Mouse (Mus musculus) inflammation-experienced regulatory T-cells, adult 6 months (primary cell): ENCODE data around the gene Fam214a. TPM values are rescaled to one million over a fixed set of nuclear protein-coding genes. Genes with fewer than 3 reads are reported as not detected.
"Not testable (repeated sequence)": the region's sequence is repeated elsewhere in the genome, so short reads cannot be mapped to it uniquely, and the experiment has no call there.

Experiments used
- ATAC-seq: one replicate; pipeline ENCODE4 v1.8.0; 2017
- polyA plus RNA-seq, 3 experiments: library from polyadenylated mRNA; unstranded; fragments of 100-300 nt; shearing (Covaris generic); gene quantifications; one replicate each; pipeline ENCODE4 v1.2.1; 2017

The Fam214a gene
- polyA plus RNA-seq, 3 experiments from 2014 or later, result 23.1 to 26.4 (median 23.5) TPM

DNA sequence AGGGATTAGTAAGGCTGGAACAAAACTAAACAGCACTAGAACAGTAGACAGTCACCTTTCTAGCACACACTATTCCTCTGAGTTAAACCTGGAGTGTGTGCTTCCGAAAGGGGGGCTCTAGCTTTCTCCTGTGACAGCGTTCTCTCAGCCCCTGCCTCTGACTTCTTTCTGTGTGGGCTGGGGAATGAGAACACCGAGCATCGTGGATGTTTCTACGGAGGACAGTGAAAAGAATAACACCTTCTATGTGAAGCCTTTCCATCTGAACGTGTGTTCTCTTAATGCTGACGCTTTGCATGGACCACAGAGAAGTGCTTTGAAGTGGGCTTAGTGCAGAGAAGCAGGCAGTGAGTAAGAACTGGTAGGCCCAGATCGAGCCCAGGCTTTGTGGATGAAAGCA is 29.5 kb downstream of the Fam214a start:
- ATAC-seq, result no peak

DNA sequence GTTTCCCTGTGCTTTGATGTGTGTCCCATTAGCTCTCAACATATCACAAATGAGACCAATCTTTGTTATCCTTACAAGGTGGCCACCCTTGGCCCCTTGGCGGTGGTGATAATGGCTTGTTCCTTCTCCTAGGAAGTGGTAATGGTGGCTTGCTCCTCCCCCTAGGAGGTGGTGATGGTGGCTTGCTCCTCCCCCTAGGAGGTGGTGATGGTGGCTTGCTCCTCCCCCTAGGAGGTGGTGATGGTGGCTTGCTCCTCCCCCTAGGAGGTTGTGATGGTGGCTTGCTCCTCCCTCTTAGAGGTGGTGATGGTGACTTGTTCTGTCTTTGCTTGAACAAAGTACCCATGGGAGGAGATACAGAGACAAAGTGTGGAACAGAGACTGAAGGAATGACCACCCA is 30.0 kb downstream of the Fam214a start:
- not testable (repeated sequence) for ATAC-seq

DNA sequence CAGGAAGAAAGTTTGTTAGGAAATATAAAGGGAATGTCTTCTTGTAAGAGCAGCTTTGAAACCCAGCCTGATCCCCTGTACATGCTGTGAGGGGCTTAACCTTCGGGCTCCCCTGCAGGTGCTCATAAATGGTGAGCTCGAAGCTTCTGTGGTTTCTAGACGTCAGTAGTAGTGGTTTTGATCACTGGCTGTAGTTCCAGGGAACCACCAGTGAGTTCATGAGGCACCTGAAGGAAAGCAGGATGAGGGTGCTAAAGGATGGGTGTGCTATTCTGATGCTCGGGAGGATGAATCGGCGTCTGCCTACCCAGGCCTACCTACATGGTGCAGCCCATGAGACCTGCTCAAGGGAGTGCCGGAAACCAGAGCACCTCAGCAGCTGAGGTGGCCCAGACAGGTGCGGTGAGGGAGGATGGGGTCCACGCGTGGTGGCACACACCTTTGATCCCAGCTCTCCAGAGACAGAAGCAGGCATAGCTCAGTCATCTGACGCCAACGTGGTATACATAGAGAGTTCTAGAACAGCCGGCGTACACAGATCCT is 32.6 kb downstream of the Fam214a start:
- ATAC-seq, result peak; percentile 61

DNA sequence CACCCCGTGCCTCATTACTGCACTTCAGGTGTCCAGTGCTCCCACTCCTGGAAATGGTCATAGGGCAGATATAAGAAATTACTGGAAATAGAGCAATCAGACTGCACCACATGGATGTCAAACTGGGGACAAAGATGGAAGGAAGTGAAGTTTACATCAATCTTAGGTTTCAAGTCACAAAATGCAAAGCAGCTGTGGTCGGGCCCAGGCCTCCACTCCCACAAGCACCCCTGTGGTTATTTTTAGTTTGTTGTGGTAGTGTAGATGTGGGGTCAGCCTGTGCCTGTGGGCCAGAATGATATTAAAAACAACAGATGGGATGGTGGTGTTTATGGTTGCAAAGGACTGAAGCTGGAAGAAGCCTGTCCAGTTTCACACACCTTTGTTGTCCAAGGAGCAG is 33.1 kb downstream of the Fam214a start:
- no peak for ATAC-seq

DNA sequence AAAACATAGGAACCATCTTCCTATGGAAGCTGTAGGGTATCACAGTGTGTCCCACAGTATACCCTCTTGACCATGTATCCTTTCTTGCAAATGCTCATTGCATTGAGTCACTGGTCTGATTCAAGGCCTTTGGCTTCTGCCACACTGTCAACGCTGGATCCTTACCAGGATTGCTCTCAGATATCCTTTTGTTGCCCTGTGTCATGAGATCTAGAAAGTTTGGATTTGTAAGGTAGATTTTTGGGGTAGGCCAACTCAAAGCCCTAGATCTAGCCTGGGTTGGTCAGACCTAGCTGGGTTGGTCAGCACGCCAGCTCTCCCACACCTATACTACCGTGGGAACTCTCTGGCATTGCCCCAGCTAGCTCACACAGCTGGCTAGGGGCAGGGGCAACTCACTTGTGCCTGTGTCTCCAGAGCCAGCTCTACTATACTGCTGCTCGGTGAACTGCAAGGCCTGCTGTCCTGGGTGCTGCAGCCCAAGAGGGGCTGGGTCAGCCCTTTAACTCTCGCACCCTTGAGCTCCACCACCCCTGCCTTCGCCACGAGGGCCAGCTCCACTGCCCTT is 36.3 kb downstream of the Fam214a start:
- ATAC-seq, result no peak

DNA sequence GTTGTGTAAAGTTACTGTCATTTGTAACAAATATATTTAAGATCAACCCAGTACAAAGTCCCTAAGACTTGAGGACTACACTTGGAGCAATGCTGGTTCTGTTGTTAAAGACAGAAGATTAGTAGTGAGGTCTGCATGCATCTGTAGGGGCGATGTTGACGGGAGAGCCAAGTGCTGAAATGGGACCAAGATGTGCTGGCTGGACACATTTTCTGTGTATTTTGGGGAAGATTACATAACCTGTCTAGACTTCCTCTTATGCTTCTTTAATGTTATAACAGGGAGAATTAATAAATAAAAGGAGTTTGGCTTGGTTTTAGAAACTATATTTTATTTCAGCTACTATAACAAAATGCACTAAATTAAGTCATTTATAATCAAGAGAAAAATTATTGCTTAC is 37.3 kb downstream of the Fam214a start:
- no peak for ATAC-seq

DNA sequence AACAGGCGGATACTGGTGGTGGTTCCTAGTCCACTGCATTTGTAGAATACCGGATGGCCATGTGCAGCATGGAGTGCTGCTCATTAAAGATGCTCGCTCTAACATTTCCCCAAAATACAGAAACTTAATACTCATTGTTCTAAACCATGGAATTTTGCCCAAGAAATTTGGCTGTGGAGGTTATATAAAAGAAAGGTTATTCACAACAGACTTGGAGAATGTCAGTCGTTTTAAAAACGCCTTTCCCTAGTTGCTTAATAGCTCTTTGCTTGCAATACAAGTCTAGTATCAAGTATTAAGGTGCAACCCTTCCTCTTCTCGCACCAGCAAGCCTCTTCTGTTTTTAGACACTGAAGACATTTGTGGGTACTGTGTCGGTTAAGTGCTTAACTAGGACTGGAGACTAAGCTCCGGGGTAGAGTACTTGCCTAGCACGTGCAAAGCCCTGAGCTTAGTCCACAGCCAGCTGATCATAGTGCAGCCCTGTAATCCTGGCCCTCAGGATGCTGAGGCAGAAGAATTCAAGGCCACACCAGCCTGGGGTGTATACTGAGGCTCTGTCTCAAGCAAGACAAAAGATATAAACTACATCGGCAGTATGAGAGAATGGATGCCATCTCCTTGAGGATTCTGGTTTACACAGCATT is 42.0 kb downstream of the Fam214a start:
- no peak for ATAC-seq

DNA sequence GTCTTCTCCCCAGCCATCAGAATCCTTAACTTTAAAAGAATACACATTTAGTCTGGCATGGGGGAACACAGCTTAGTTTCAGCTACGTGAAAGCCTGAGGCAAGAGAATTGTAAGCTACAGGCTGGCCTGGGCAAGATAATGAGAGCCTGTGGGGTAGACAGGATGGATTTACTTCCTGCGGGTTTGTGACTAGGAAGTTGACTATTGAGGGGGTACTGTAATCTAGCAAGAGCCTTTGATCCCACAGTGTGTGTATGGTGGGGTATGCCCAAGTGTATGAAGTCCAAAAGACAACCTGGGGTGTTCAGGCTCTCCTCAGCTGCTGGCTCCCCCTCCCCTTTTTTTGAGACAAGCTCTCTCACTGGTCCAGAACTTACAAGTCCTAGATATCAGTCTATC is 43.7 kb downstream of the Fam214a start:
- ATAC-seq, result no peak

DNA sequence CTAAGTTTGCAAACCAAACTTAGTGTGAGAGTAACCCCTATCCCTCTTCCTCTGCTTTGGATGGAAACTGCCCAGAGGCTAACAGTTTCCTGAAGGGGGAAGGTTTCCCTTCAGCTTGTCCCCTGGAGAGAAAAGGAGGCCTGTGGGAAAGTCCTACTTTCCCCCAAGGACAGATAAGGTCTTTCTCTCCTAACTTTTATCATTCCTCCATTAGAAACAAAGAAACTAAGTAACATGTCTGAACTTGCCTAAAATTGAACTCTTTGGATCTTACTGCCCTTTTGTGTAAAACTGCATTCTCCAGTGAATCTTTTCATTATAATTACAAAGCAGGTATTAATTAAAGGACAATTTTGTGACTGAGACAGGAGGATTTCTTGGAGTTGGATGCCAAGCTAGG is 45.3 kb downstream of the Fam214a start:
- ATAC-seq, result no peak

DNA sequence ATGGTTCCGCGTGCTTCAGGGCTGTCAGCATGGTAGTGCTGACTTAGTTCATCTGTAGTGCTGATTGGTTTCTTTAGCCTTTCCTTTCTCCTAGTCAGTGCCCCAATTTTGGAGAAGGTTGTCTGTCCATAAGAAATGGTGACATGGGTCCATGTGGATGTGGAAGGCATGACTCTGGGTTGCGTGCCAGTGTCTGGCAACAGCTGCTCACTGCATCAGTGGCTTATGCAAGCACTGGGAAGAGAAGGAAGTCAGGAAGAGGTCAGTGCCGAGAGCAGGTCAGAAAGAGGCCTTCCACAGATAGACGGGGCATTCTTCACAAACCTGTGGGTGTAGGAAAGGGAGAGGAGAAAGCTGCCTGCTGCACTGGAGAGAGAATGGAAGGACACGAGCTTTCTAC is 48.3 kb downstream of the Fam214a start:
- ATAC-seq, result no peak

DNA sequence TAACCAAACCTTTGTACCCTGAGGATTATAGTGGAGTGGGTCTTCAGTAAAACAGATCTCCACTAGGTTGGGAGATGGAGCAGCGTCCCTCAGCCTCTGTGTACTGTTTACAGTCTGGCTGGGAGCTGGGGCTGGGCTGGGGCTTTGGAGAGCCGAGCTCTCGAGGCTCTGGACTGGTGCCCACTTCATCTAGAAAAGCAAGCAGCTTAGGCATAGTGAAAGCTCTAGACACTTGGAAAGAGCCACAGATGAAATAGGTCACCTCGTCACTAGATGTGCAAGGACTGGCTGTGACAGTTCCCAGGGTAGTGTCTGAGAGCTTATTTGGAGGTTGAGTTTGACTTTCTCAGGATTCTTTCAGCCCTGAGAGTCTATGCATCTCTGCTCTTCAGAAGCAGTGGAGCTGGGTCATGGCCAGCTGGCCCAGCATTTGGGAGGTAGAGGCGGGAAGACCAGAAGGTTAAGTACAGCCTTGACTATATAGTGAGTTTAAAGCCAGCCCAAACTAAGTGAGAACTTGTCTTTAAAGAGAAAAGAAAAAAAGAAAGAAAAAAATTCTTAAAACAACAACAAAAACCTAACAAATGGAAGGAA is 49.0 kb downstream of the Fam214a start:
- ATAC-seq, result no peak

DNA sequence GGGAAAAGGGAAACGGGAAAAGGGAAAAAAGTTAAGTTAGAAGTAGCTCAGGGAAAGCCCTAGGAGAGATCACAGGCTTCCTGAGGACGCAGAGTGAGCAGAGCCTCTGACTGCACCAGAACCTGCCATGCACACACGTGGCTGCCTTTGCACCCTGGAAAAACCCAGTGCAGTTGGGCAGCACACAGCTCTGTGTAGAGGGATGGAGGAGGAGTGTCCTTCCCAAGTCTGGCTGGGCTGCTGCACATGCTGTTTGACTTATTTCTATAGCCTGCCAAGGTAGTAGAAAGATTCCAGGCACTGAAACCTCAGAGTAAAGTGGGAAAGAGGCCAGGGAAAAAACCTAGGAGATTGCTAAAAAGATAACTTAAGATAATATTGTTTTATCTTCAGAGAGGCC is 49.6 kb downstream of the Fam214a start:
- no peak for ATAC-seq

DNA sequence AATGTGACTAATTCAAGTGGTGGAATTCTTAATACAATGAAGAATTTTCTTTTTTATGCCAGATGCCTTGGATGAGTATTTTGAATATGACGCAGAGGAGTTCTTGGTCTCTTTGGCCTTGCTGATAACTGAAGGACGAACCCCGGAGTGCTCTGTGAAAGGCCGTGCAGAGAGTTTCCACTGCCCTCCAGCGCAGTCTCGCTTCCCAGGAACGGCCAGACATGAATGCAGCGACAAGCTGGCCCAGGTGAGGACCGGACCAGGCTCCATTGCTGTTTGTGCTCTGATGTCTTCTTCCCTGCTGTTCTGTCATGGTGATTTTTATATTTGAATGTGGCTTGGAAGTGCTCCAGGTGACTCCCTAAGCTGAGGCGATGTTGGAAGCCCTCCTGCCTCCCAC is 51.5 kb downstream of the Fam214a start:
- no peak for ATAC-seq

DNA sequence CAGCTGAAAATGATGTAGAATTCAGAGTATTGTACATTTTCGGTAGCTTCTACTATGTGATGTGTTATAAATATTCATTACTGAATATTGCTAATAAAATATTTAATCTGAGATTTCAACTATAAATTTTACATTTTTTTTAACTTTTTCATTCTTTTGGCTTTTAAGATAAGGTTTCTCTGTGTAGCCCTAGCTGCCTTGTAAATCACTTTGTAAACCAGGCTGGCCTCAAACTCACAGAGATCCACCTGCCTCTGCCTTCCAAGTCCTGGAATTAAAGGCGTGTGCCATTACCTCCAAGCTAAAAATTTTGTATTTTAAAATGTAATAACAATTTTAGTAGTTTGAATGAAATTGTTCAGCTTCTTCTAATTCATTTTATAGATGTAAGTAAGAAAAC is 63.9 kb downstream of the Fam214a start:
- ATAC-seq, result no peak

DNA sequence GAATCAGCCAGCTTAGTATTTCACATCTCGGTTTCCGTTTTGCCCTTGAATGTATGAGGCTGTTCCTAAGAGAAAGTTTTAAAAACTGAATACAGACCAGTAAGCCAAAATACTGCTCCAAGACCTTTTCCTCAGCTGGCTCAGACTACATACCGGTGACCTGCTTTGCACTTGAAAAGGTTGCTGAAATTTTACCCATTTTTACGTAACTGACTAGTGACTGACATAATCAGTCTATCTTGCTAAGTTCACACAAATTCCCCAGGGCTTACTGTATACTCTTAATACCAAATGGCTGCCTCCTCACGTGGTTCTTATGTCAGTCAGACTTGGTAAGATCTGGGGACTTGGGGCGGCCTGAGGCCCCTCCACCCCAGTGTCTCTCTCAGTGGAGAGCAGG is 66.5 kb downstream of the Fam214a start:
- ATAC-seq, result no peak

DNA sequence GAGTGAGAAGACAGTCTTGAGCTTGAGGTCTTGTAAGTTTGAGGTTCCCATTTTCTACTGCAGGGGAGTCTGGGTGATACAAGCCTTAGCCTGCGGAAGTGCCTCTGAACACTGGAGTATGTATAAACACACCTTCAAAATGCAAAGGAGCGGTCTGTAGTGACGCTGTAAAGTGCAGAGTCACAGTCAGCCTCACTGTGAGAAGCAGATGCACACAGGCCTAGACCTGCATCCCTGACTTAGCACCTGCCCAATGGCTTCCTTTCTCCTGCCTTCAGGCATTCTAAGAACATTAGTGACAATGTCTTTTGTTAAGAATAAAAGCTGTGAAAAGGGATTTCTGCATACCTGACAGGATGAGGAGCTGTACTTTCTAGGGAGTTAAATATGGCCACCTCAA is 66.9 kb downstream of the Fam214a start:
- ATAC-seq, result no peak

DNA sequence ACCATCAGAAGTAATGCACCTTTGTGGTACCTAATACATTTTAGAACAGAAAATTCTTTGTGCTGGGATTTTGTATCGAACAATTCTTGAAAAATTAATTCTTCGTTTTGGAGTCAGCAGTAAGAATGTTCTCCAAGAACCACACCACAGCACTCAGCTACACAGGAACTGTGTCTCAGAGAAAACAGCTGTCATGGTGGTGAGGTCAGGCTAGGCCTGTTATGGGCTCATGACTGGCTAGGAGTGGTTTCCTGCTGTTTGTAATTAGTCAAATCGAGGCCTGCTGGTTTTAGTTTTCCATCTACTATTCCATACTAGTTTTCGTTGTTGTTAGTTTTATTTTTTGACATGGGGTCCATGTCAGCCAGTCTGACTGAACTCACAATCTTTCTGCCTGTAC is 67.9 kb downstream of the Fam214a start:
- ATAC-seq, result no peak

DNA sequence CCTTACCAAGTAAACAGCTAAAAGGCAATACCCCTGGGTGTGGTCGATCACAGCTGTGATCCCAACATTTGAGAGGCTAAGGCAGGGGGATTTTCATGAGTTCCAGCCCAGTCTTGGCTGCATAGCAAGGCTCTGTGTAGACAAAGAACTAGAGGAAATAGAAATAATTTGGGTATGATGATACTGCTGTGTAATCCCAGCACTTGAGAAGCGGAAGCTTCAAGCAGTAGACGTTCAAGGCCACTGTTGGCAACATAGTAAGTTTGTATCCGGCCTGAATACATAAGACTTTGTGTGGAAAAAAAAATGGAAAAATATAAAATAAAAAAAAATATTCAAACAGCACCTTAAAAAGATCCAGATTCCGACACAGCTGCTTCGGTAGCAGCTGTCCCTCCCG is 69.9 kb downstream of the Fam214a start:
- no peak for ATAC-seq

DNA sequence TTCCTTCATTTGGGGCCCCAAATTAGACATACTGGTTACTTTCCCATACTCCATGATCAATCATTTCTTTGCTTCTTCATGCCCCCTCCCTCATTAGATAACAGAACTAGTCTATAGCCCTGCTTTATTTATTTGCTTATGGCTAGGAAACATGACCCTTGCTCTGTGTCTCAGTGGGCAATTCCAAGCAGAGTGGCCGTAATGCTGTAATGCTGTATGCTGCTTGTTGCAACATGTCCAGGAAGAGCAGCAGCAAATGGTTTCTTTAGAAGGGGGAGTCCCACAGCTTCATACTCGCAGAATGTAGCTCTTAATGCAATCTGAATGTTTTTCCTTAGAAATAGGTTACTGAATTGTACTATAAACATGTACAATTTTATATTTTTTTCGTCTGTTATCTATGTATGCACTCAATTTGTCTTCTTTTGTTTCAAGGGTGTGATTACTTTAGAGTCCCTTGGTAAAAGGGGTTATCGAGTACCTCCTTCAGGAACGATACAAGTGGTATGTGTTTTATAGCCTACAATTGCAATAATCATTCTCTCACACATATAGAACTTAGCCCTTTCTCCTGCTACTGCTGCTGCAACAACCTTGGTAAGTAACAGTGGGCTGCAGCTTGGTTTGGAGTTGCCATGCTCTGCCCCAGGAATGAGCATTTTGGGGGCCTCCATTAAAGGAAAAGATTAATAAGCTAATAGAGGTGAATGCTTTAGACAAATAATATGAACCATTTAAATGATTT is 70.6 kb downstream of the Fam214a start:
- no peak for ATAC-seq

DNA sequence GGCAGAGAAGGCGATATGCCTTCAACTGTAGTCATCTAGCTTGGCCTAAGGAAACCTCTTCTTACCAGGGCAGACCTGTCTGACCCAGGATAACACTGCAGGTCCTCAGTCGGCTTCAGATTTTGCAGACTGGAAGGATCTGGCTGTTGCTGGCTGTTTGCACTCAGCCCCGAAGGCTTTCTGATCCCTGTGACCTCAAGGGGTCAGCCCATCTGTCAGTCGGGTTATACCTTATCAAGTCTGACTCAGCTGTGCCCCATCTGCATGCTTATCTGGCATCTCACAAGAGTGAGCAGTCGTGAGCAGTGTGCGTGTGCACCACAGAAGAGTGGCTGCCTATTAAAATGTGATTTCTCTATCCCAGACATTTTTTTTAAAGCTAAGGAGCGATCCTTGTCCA is 71.4 kb downstream of the Fam214a start:
- no peak for ATAC-seq

DNA sequence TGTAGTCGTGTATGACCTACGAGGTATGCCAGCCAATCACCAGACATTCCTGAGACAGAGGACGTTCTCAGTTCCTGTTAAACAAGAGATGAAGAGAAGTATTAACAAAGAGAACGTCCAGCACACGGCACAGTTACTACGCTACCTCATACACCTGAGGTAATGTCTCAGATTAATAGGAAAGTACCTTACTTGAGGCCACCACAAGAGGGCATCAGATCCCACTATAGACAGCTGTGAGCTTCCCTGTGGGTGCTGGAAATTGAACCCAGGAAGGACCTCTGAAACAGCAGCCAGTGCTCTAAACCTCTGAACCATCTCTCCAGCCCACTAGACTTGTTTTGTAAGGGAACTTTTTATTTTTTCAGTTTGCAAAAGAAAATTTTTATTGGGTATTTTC is 73.0 kb downstream of the Fam214a start:
- ATAC-seq, result peak; percentile 61

DNA sequence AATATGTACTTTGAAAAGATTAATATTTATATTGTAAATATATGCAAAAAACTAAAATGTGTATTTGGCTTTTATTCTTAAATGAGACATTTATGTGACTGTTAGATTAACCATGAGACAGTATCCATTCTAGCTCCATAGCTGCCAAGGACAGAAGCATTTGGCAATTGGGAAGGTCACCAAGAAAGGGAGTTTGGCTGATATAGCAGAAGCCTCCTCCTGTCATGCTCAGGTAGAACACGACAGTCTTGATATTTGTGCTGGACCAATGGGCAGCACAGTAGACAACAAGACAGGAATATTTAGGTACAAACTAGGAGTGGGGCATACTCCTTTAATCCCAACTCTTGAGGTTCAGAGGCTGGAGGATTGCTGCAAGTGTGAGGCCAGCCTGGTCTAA is 79.7 kb downstream of the Fam214a start:
- no peak for ATAC-seq

DNA sequence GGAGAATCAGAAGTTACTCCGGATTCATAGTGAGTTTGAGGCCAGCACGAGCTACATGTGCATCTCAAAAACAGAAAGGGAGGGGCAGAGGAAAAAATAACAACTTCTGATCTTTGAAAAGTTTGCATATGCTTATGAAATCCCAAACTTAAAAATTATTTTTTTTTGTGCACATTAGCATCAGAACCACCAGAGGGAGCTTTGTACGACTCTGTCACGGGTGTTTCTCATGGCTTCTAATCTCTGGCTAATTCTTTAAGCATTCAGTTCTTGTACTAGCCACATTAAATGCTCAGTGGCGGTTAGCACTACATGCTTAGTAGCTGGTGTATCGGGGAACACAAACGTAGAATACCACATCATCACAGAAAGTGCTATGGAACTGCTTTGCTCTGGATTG is 80.5 kb downstream of the Fam214a start:
- ATAC-seq, result no peak

DNA sequence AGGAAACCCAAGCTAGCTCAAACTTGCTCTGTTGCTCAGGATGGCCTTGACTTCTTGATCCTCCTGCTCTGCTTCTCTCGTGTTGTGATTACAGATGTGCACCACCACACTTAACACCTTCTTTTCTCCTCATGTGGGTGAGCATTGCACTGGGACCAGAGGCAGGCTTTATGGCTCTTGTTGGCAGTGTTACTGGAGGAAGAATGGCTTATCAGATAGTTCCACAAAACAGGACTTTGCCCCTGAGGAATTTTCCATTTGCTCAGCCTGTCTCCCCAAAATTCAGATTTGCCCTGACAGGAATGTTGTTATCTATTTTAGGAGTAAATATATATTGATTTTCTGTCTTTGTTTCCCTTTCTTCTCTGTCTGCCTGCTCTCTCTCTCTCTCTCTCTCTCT is 82.0 kb downstream of the Fam214a start:
- no peak for ATAC-seq
